Mouse (Mus musculus) forebrain, embryonic 13.5 days (tissue): ENCODE results near the gene Cyp4a10. TPM values are rescaled to one million over a fixed set of nuclear protein-coding genes. Genes with fewer than 3 reads are reported as not detected.
"Not testable (repeated sequence)": the region's sequence is repeated elsewhere in the genome, so short reads cannot be mapped to it uniquely, and the experiment has no call there.

Source experiments
- ATAC-seq: fragments of 200-750 bp; cut with Nextera tagmentation; 2 replicates; pipeline ENCODE4 v1.8.0; 2017
- H3K27ac ChIP-seq: fragments of 300-500 bp; sonication (generic); 2 replicates; pipeline ENCODE4 v1.5.1; 2015; ENCODE audit warnings: inconsistent platforms, mild to moderate bottlenecking, moderate library complexity
- H3K27me3 ChIP-seq: fragments of 300-500 bp; sonication (generic); 2 replicates; pipeline ENCODE4 v1.6.1; 2015; ENCODE audit warnings: mild to moderate bottlenecking, inconsistent platforms
- H3K36me3 ChIP-seq: fragments of 300-500 bp; sonication (generic); 2 replicates; pipeline ENCODE4 v1.6.1; 2015; ENCODE audit warnings: mild to moderate bottlenecking, inconsistent platforms; ENCODE audit not compliant: poor library complexity, severe bottlenecking
- H3K4me1 ChIP-seq: fragments of 300-500 bp; sonication (generic); 2 replicates; pipeline ENCODE4 v1.6.1; 2015; ENCODE audit warnings: inconsistent platforms
- H3K4me2 ChIP-seq: fragments of 300-500 bp; sonication (generic); 2 replicates; pipeline ENCODE4 v1.6.1; 2015; ENCODE audit warnings: inconsistent platforms, mild to moderate bottlenecking, moderate library complexity
- H3K4me3 ChIP-seq: fragments of 300-500 bp; sonication (generic); 2 replicates; pipeline ENCODE4 v1.5.1; 2015; ENCODE audit warnings: mild to moderate bottlenecking, inconsistent platforms
- H3K9ac ChIP-seq: fragments of 300-500 bp; sonication (generic); 2 replicates; pipeline ENCODE4 v1.6.1; 2015; ENCODE audit warnings: mild to moderate bottlenecking, inconsistent platforms
- H3K9me3 ChIP-seq: fragments of 300-500 bp; sonication (generic); replicated peaks from 2 replicates; pipeline ENCODE4 v1.6.1; 2016; ENCODE audit warnings: inconsistent platforms
- WGBS: fragments of 180-500 bp; shearing (Covaris S2); methylation state at CpG from one replicate; pipeline ENCODE4 v1.1.7; 2015; 5-methylcytosine and 5-hydroxymethylcytosine counted together
- polyA plus RNA-seq: library from polyadenylated mRNA; unstranded; fragments of >200 nt; fragmentation: Nextera tagmentation; extraction: Ambion mirVana; gene quantifications from 2 replicates; pipeline ENCODE4 v1.2.1, GENCODE M21; 2015

Cyp4a10 gene
- polyA plus RNA-seq = not detected in 2 replicates

DNA sequence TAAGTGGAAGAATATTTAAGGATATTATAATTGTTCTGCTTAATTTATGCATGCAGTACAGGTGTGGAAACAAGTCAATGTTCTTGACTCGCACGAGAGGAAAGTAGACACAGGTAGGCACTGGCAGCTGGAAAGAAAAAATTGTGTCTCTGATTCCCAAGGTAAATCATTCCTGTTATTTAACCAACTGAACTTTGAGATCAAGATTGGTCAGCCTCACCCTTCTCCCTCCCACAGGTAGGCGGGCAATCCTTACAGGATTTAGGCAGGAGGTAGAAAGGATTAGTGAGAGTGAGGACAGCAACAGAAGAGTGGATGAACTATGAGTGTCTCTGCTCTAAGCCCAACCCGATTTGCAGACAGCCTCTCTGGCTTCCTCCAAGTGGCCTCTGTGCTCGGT is at the start of gene Cyp4a10:
Cyp4a10 (plus strand) TSS at position 265 of the 400 bp plus-strand sequence.
- not testable (repeated sequence) for H3K9ac ChIP-seq, H3K36me3 ChIP-seq, H3K4me2 ChIP-seq, H3K27ac ChIP-seq, ATAC-seq, H3K4me1 ChIP-seq, H3K4me3 ChIP-seq, H3K9me3 ChIP-seq, H3K27me3 ChIP-seq
- 73% methylated on average over 5 of the region's 5 CpGs for WGBS

DNA sequence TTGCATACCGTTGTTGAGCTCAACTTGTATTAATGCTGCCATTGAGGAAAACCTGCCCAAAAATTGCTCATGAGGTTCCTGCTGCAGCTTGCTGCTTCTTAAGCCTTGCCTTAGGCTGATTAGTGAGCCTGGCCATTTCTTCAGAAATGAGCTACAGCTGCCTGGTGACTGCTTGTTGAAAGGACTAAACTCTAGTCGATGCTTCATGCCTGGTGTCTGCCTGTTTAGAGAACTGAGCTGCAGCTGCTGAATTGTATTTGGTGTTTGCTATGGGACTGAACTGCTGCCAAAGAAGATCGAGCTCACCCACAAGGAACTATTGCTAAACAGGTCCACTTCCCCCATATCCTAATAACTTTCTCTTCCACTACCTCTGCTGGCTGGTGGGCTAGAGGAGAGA is 44.5 kb upstream of the Cyp4a10 start:
- not testable (repeated sequence) for H3K4me2 ChIP-seq, H3K9ac ChIP-seq, H3K36me3 ChIP-seq, H3K9me3 ChIP-seq, H3K27me3 ChIP-seq, H3K4me3 ChIP-seq, H3K27ac ChIP-seq, H3K4me1 ChIP-seq, ATAC-seq
- WGBS = 79% methylated on average over 3 of the region's 3 CpGs

DNA sequence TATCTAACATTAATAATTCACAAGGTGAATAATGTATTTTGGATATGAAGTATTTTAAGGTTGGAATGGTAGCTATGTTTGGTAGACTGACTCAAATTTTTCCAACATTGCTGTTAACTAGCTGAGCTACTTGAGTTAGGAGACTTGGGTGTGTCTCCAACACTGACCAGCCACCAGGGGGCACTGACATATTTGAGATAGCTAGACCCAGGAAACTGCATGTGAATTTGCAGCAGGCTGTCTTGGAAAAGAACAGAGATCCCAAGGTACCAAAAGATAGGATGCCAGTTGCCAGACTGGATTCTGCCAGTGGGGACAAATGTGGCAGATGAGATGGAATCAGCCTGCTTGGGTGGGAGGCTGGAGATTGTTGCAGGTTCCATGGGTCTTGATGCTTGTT is 42.0 kb upstream of the Cyp4a10 start:
- H3K27ac ChIP-seq, H3K9me3 ChIP-seq, H3K4me2 ChIP-seq, ATAC-seq, H3K9ac ChIP-seq, H3K4me1 ChIP-seq, H3K36me3 ChIP-seq, H3K4me3 ChIP-seq, H3K27me3 ChIP-seq: not testable (repeated sequence)

DNA sequence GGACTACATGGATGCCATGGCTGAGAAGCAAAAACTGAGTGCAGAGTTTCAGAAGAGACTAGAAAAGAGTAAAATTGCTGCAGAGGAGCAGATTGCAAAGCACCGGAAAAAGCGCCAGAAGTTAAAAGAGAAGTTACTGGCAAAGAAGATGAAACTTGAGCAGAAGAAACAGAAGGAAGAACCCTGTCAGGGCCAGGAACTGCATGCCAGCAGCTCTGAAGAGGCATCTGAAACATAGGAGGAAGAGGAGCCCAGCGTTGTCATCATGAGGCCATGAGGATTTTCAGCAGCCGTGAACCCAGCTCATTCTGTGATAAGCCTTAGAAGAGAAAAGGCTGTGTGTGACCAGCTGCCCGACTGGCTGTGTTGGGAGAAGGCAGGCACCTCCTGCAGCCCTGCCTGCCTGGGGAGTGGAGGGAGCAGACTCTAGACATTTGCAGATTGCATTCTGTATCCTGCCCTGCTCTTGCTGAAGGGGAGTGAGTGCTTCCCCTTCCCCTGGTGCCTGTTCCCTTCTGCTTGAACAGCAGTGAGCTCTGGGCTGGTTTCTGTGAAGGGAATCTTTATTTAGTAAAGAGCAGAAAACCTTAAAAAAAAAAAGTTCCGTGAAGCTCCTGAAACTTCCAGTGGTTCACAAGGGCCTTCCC is 36.9 kb upstream of the Cyp4a10 start:
- H3K4me1 ChIP-seq = no peaks in the 10 kb centered on the region
- H3K4me3 ChIP-seq = no peak overlapping the region
- no peak overlapping the region for H3K27ac ChIP-seq
- no peaks in the 10 kb centered on the region for H3K27me3 ChIP-seq
- no peak for ATAC-seq
- H3K4me2 ChIP-seq = no peak overlapping the region
- no peaks in the 10 kb centered on the region for H3K36me3 ChIP-seq
- 79% methylated on average over 6 of the region's 6 CpGs for WGBS
- H3K9me3 ChIP-seq = no peaks in the 10 kb centered on the region
- H3K9ac ChIP-seq = no peak overlapping the region

DNA sequence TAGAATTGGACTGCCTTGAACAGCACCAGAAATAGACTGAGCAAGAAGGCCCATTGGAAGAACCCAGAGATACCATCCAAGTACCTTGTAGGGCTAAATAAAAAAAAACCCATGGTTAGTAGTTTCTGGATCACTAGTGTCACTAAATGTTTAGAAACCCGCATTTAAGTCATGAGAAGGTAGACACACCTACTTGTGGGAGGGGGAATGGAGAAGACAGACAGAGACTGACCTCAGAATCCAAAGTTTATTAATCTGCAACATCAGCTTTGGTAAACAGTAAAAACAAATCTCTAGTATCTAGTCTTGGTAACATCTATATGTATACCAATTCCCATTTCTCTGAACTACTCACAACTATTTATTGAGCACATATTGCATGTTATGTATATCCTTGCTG is 22.1 kb upstream of the Cyp4a10 start, which contains the start of gene Cyp4a14:
Cyp4a14 (minus strand) TSS at position 142 of the 400 bp plus-strand sequence.
- 90% methylated on average over 1 of the region's 1 CpGs for WGBS

DNA sequence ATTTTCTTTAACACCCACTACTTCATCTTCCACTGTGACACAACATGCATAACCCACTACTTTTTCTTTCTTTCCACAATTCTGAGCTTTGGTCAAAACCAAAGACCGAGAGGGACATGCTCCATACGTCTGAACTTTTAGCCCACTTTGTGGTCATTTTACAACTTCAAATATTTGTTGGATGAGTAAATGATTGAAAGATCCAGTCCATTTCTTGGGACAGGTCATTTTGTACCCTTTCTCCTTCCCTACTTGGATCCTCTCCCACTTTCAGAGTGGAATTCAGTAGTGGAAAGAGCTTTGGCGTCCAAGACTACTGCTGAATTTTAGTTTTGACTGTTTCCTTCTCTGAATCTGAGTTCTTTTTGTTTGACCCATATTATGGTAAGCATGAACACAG is 20.6 kb upstream of the Cyp4a10 start:
- no peaks in the 10 kb centered on the region for H3K4me1 ChIP-seq
- no peak overlapping the region for H3K4me3 ChIP-seq
- no peaks in the 10 kb centered on the region for H3K9me3 ChIP-seq
- H3K27me3 ChIP-seq = no peaks in the 10 kb centered on the region
- 90% methylated on average over 3 of the region's 3 CpGs for WGBS
- H3K9ac ChIP-seq = no peak overlapping the region
- H3K27ac ChIP-seq = no peak overlapping the region
- no peak overlapping the region for H3K4me2 ChIP-seq
- ATAC-seq = no peak
- H3K36me3 ChIP-seq = no peaks in the 10 kb centered on the region

More for the DNA sequence above, 22.1 kb upstream of the Cyp4a10 start, which contains the start of gene Cyp4a14:
- Histone ChIP-seq H3K9ac (no peak within 1 kb of the TSS), H3K4me1 (no peaks in the 10 kb centered on the region), H3K27ac (no peak within 1 kb of the TSS), H3K4me2 (no peak within 1 kb of the TSS), H3K36me3 (no peaks in the 10 kb centered on the region), H3K27me3 (no peaks in the 10 kb centered on the region), H3K4me3 (no peak within 1 kb of the TSS), H3K9me3 (no peaks in the 10 kb centered on the region)
- no peak for ATAC-seq

DNA sequence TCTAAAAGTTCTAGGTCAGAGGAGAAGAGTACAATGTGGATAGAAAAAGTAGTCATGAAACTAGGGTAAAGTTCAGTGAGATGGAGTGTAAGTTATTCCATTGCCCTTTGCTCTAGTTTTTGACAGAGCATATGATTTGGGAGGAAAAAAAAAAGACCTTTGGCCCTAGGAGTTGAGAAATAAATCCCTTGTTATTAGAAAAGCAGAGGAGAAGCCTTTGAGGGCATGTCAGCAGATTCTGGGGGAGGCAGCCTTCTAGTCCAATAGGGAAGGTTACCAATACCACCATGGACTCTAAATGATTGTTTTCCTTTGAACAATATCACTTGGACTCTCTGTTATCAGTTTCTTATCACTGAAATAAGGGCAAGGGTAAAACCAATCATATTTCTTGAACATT is 4.1 kb upstream of the Cyp4a10 start:
- ATAC-seq, H3K36me3 ChIP-seq, H3K27me3 ChIP-seq, H3K4me3 ChIP-seq, H3K4me1 ChIP-seq, H3K4me2 ChIP-seq, H3K27ac ChIP-seq, H3K9me3 ChIP-seq, H3K9ac ChIP-seq: not testable (repeated sequence)

DNA sequence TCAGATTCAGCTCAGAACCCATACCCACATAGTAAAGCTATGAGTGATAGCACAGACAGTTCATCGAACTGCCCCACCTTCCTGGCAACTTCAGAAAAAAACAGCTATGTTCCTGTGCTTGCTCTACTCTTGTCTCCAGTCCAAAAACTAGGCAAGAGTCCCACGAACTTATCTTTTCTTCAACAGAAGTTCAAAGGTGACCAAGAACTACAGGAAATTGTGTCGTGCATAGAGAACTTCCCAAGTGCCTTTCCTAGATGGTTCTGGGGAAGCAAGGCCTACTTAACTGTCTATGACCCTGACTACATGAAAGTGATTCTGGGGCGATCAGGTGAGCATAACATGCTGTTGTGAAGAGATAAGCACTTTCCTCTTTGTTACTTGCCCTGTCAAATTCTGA is 1.4 kb downstream of the Cyp4a10 start:
- Histone ChIP-seq H3K27me3 (no peaks in the 10 kb centered on the region), H3K4me1 (no peaks in the 10 kb centered on the region), H3K9ac (no peak overlapping the region), H3K4me3 (no peak overlapping the region), H3K36me3 (no peaks in the 10 kb centered on the region), H3K4me2 (no peak overlapping the region), H3K27ac (no peak overlapping the region), H3K9me3 (no peaks in the 10 kb centered on the region)
- no peak for ATAC-seq
- WGBS = 85% methylated on average over 4 of the region's 4 CpGs

DNA sequence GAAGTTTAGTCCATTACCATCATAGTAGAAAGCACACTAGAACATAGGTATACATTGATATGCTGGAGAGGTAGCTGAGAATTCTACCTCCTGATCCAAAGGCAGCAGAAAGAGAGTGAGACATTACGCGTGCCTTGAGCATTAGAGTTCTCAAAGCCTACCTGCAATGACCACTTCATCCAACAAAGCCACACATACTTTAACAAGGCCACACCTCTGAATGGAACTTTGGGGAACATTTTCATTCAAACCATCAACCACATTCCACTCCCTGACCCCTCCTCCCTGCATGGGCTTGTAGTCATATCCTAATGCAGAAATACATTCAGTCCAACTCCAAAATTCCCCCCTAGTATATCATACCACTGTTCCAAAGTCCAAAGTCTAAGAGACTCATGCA is 3.7 kb downstream of the Cyp4a10 start:
- H3K4me2 ChIP-seq = no peak overlapping the region
- H3K4me1 ChIP-seq = no peaks in the 10 kb centered on the region
- 96% methylated on average over 2 of the region's 2 CpGs for WGBS
- ATAC-seq = no peak
- no peaks in the 10 kb centered on the region for H3K36me3 ChIP-seq
- no peaks in the 10 kb centered on the region for H3K9me3 ChIP-seq
- no peak overlapping the region for H3K4me3 ChIP-seq
- H3K9ac ChIP-seq = no peak overlapping the region
- H3K27me3 ChIP-seq = no peaks in the 10 kb centered on the region
- H3K27ac ChIP-seq = no peak overlapping the region

DNA sequence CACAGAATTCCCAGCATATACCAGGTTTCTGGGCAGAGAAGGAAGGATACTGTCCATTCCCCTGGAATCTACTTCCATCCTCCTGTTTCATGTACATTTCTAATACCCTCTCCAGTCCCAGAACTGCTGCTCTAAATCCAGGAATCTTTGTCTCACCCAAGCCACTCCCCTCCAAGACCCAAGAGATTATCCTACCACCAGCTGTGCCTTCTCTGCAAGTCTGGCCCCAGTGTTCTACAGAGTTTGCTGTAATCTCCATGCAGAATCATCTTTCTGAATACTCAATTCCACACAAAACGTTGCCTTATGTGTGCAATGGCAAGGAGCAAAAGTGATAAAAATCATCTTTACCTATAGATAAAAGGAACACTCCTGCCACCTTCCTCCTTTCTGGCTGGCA is 27.0 kb downstream of the Cyp4a10 start:
- no peak overlapping the region for H3K9ac ChIP-seq
- H3K27ac ChIP-seq = no peak overlapping the region
- WGBS = 33% methylated on average over 1 of the region's 1 CpGs
- no peak overlapping the region for H3K4me2 ChIP-seq
- no peaks in the 10 kb centered on the region for H3K27me3 ChIP-seq
- no peak overlapping the region for H3K4me3 ChIP-seq
- ATAC-seq = no peak
- no peaks in the 10 kb centered on the region for H3K4me1 ChIP-seq
- no peaks in the 10 kb centered on the region for H3K36me3 ChIP-seq
- H3K9me3 ChIP-seq = no peaks in the 10 kb centered on the region

DNA sequence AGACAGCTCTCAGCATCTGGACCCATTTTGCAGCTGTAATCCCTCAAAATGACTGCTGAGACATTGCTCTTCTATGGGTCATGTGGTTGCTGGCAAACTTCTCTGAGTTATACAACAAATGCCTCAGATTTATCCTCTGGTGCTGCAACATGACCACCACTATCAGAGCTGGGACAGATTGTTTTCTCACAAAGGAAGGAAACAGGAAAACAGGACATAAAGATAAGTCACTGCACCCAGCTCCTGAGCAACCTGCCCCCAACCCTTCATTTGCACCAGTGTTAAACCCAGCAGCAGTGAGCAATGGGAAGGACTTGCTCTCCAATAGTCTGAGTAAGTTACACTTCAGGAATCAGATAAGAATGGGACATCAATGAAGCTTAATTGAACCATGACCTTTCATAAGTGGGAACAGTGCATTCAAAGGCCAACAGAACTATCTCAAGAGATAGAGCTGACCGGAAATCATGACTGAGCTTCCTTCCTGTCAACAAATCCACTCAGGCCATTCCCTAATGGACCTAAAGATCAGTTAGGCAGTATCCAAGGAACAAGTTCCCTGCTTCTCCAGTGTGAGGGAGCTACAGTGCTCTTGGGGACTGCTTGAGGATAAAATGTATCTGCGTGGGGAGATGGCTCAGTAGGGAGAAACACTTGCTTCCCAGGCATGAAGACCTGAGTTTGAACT is 28.2 kb downstream of the Cyp4a10 start:
- Histone ChIP-seq H3K9me3 (no peaks in the 10 kb centered on the region), H3K36me3 (no peaks in the 10 kb centered on the region), H3K4me2 (no peak overlapping the region), H3K4me3 (no peak overlapping the region), H3K9ac (no peak overlapping the region), H3K4me1 (no peaks in the 10 kb centered on the region), H3K27me3 (no peaks in the 10 kb centered on the region), H3K27ac (no peak overlapping the region)
- no peak for ATAC-seq
- WGBS = 84% methylated on average over 2 of the region's 2 CpGs

DNA sequence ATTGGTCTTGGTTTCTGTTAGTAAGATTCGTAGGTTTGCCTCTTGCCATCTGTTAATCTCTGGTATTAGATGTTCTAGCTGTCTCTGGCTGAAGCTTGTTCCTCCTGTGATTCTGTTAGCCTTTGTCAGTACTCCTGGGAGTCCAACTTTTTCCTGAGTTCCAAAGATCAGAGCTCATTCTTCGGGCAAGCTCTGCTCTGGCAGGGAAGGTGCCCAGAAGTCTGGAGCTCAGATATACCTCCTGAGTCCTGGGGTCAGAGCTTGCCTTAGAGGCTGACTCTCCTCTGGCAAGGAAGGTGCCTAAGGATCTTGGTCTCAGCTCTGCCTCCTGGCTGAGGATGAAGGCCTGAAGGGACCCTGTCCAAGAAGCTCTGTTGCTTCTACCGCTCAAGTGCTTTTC is 34.7 kb downstream of the Cyp4a10 start:
- ATAC-seq = no peak
- Histone ChIP-seq H3K27me3 (no peaks in the 10 kb centered on the region), H3K4me3 (no peak overlapping the region), H3K9ac (no peak overlapping the region), H3K9me3 (no peaks in the 10 kb centered on the region), H3K36me3 (no peaks in the 10 kb centered on the region), H3K4me2 (no peak overlapping the region), H3K27ac (no peak overlapping the region), H3K4me1 (no peaks in the 10 kb centered on the region)
- 85% methylated on average over 3 of the region's 3 CpGs for WGBS

DNA sequence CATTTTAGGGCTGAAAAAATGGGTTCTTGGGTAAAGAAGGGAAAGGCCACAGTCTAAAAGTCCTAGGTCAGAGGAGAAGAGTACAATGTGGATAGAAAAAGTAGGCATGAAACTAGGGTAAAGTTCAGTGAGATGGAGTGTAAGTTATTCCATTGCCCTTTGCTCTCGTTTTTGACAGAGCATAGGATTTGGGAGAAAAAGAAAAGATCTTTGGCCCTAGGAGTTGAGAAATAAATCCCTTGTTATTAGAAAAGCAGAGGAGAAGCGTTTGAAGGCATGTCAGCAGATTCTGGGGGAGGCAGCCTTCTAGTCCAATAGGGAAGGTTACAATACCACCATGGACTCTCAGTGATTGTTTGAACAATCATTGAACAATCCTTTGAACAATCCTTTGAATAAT is 37.4 kb downstream of the Cyp4a10 start:
- Histone ChIP-seq H3K9ac (no peak overlapping the region), H3K4me3 (no peak overlapping the region), H3K9me3 (no peaks in the 10 kb centered on the region), H3K4me2 (no peak overlapping the region), H3K4me1 (no peaks in the 10 kb centered on the region), H3K27ac (no peak overlapping the region), H3K27me3 (no peaks in the 10 kb centered on the region), H3K36me3 (no peaks in the 10 kb centered on the region)
- no peak for ATAC-seq
- WGBS = 65% methylated on average over 2 of the region's 2 CpGs
